Mouse (Mus musculus) heart, postnatal 0 days (tissue): Measurements from ENCODE around the gene Tgfb2.

ENCODE experiments used
- CTCF ChIP-seq: IDR thresholded peaks from 2 replicates; pipeline ENCODE4 v1.5.1; 2016; ENCODE audit warnings: antibody characterized with exemption, control low read depth, low read depth
- EP300 ChIP-seq: IDR thresholded peaks from 2 replicates; pipeline ENCODE4 v1.6.1; 2016; ENCODE audit warnings: antibody characterized with exemption, low read depth

DNA sequence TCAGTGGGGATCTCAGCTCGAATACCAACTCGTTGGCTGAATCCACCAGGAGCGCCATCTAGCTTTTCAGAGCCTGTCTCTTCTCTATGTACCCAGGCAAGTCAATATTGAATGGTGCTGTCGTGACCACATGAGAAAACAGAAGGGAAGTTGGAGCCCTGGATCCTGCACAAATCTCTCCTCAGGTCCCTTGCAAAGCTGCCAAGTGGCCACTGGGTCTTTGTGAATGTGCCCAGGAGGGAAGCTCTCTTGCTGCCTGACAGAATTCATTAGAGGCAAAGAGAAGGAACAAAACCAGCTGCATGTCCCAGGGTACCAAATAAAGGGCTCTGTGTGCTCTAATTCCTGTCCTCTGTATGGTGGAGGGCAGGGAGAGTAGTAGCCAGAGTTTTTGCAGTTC, 50.7 kb downstream of the Tgfb2 start:
- TF ChIP-seq CTCF (peak; percentile 11; the same call in 1 of the 2 replicates), EP300 (no peak)
